Mouse (Mus musculus) layer of hippocampus, adult 9-10 months (tissue): ENCODE measurements at regions not wholly inside any gene's neighbourhood (a gene's known extent, or its start where the extent isn't known, plus 50 kb on each side); places are given as distances from the start of the nearest gene placed in this dataset.

Experiments
- DNase-seq: peaks from one replicate; pipeline ENCODE4 v3.0.0; 2022; ENCODE audit warnings: low spot score

DNA sequence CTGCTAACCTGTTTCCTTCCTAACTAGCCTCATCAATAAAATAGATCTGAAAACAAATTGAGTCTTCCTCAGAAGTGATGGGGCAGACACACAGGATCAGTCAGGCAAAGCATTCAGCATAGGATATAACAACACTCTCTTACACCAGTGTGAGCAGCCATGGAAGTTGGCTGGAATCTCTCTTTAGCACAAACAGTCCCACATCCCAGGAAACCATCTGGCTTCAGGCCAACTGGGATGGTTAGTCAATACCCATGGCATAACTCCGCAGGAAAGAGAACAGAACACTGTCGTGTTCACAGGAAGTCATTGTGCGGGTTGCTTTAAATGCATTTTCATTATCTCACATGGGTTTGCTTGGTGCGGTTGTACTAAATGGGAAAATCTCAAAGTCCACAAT lies 256.2 kb upstream of the Rag2 start:
- no peak for DNase-seq

DNA sequence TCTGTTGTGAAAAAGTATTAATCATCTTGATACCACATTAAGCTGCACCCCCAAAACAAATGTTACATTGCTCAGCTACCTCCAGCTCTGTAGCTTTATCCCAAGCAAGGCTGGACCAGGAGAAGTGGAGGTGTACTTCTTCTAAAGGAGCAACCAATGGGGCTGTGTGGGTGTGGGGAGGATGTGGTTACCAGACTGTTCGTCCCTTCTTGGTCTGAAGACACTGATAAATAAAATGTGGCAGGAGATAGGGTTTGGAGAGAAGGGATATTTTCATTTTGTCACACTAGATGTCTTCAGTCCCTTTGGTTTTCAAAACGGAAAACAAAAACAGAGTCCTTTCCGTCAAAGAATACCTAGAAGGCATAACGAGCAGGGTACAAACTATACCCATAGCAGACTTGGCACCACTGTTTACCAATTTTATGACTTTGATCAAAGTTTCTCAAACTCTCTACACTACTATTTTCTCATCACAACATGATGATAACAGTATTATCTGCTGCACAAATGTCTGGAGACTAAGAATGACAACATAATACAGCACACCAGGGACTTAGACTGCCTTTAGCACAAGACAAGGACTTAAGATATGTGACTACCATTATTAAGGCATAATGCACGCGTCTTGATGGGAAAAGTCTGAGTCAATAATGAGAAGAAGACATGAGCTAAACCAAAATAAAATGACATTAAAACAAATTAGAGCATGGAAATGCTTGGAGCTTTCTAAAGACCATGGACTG lies 253.4 kb upstream of the Rag2 start:
- no peak for DNase-seq

DNA sequence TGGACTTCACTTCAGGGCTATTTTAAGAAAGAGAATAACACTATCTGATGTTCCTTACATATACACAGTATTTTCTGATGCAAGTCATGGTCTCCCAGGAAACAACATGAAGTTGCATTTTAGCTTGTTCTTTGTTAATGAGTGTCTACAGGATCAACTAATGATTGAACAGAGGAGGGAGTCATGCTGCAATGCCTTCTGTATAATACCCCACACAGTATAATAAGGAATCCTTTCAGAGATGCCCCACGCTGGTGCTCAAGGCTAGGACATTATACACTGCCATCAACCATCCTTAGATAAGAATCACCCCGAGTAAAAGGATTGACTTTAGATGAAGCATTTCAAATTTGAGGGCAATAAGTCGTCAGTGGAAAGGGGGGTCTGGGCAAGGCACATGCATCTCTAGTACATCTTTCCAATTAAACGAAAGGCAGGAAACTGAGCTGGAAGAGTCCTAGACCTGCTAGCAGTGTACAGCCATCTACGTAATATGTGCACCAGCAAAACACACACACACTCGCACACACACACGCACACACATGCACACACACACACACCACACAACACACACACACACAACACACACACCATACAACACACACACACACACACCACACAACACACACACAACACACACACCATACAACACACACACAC lies 252.6 kb upstream of the Rag2 start:
- DNase-seq = no peak

DNA sequence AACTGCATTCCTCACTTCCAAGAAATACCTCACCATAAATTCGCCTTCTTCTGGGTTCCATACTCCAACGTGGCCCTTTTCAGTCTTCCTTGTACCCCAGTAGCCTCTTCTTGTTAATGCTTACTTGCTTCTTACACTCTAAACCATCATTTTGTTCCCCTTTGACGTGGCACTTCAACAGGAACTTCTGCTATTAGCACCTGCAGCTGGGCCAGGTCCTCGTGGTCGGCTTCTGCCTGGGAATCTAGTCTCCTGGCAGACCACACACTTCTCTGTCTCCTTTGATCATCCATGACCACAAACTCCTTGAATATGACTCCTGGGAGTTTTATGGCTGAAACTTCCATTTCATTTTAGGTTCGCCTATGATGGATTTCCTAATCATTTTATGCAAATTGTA lies 243.9 kb upstream of the Rag2 start:
- no peak for DNase-seq

DNA sequence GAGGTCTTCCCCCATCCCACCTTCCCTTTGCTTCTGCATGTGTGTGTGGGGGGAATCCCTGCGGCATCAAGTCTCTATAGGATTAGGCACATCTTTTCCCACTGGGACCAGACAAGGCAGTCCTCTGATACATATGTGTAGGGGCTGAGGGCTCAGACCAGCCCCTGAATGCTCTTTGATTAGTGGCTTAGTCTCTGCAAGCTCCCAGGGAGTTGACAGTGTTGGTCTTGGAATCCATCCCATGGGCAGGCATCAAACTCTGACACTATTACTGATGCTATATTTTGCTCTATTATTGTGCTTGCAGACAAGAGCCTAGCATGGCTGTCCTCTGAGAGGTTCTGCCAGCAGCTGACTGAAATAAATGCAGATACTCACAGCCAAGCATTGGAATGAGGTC lies 209.5 kb upstream of the Rag2 start:
- DNase-seq = no peak

DNA sequence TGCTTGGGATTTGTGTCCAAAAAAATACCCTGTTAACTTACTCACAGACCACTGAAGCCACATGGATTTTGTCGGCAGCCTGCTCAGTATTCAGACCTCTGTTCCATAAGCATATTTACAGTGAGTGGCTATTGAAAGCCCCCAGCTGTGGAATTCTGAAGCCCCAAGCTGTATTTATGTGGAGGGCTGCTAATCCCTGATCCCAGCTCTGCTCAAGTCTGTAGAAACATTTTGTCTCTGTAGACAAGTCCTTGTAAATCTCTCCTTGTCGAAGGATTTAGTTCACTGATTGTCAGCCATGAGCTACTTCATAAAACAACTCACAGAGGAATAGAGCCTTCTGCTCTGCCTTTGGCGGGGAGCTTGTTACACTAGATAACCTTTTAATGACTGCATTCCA lies 207.8 kb upstream of the Rag2 start:
- DNase-seq = no peak

DNA sequence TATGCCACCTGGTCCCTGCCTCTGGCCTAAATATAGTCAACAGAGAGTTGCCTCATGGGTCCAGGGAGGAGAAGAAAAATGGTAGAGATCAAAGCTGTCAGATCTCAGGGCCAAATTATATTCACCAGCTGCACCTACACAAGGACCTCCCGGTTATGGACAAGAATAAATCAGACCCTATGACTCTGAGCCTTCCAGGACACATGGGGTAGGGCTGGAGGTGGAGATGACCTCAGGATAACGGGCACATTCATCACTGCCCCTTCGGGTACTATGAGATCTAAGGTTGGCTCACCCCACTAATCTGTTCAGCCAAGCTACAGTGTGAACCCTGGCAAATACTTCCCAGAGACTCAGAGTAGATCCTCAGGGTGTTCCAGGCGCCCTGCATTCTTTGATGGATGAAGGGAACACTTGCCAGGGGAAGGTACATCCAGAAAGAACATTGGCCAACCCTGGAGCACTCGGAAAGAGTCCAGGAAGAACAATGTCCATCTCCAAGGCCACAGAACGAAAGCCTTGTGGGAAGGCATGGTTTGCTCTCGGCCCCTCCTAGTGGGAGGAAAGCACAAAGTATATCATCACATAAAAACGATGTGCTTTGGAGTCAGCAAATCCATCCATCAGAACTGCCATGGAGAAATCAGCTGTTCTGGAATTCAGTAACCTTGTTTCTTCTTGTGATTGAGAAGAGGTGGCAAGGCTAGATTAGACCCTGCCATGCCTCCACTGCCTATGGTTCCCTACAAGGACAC lies 191.2 kb upstream of the Rag2 start:
- no peak for DNase-seq

DNA sequence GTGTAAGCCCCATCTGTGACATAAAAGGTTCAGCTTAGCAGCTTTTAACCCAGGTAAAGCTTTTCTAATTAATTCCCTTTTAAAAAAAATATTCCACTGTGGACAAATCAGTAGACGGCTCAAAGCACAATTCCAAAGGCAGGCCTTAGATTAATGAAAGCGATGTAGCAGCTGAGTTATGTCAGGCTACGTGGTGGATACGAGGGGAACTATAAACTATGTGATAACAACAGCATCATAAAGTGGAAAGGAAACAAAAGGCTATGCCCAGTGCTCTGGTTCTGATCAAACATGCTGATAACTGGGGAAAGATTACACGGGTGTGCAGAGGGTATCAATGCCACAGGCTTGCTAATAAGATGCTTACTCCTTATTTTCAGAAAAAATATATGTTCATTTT lies 184.3 kb upstream of the Rag2 start:
- no peak for DNase-seq

DNA sequence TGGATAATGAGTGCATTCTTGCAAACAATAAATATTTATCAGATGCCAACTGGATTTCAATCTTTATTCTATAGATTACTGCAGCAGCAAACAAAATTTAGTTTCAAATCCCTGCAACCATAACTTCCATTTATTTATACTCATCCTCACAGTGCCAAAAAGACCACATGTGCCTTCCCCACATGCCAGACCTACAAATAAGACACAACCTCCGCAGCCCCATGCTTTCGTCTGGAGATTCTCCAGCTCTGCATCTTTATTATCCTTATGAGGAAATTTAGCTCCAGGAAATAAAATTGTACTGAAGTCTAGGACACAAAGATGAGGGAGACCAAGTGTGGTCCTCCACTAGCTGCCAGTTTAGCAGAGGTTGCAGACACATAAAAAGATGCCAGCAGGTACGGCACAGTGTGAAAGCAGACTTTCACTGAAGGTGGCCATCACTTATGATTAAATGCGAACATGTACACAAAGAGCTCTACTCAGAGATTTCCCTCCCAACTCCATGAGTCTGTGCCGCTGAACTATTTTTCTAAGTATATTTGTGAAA lies 183.4 kb upstream of the Rag2 start:
- no peak for DNase-seq

DNA sequence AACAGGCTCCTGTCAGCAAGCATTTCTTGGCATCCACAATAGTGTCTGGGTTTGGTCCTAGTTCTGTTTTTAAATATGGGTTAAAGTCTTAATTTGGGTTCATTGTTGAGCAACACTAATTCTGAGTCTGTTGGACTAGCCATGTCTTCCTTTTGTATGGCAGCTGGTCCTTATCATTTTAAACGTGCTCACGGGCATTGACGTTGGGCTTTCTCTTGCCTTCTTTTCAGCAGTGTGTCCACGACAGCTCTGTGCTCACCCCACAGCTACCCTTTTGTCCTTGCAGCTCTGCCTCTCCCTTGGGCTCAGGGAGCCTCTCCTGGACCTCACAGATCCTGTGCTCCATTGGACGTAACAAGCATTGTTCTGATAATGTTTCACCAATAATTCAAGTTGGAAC lies 168.9 kb upstream of the Rag2 start:
- DNase-seq = no peak

DNA sequence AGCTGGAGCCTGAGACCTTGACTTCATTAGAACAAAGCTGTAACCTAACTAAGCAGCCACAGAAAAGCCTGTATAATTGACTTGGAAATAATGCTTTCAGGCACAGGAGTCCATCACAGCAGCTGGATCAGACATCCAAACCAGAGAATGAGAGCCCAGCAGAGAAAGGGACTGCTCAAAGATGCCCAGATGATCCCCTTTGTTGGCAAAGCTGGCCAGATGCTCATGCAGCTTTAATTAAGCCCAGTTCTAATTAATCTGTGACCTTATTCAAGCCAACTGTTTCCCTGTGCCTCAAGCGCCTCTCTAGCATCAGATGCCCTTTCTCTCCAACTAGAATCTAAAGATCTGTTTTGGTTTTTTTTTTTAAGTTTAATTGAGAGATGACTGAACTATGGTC lies 165.6 kb upstream of the Rag2 start:
- DNase-seq = no peak

DNA sequence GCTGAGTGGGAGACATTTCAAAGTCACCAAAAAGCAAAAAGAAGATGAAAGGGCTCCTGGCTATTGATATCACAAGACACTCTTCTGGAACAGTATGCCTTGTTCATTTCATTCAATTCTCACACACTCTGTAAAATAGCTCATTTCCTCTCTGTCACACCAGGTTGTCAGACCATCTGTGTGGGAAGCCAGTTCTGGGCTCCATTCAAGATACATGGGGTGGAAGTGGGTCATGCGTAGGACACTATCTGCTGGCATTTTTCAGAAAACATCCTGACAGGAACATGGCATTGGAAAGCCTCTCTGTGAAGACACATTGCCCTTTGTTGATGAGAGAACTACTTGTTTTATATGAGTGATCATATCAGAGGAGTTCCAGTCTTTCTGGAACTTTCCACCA lies 162.1 kb upstream of the Rag2 start:
- DNase-seq = peak; percentile 35

DNA sequence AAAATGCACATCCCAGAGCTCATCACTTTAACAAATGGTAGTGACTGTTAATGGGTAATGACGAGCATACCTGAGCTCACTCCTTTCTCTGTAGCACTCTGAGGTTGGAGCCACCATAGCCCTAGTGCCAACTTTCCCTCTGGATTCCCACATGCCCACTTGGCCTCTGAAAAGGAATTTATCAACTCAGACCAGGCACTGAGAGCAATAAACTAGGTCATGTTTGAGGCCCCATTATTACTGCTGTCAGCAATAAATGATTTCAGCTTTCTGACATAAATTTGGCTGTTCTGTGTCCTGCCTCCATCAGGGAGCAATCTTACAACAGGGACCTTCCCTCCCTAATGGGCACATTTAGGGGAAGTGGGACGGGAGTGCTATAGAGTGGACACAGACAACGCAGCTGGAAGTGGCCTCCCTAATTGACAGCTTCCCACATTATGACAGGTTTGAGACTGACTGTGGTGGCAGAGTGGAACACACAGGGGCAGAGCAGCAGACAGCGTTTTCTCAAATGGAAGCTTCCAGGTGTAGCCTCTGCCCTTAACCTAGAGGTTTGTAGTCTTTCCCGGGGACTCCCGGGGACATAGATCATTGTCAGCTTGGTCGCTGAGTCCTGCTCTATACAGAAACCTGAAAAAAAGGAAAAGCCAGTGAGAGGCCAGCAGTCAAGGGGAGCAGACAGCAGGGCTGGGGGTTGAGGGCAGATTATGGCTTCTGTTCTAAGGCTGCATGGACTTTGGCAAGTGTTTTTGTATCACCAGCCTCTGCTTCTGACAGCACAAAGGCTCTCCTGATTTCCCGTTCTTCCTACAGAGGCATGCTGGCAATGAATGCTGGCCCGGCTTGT lies 160.0 kb upstream of the Rag2 start:
- no peak for DNase-seq

DNA sequence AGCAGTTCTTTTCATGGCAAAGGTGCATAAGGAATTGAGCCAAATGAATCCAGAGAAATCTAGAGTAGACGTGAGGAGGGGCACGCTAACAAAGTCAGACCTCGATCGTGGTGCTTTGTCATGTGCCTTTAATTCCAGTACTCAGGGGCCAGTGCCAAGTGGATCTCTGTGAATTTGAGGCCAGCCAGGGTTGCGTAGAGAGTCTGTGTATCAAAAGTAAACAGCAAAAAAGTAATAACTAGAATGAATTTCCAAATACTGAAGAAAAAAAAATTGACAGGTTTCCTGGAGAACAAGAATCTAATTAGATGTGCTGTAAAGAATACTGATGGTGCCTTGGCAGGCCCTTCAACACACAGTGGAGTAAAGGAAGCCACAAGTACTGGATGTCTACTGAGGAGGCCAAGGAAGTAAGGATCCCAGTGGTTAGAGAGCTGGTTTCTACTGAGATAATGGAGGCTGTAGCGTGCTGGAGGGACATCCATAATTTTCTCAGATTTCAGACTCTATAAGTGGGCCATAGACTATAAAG lies 153.9 kb upstream of the Rag2 start:
- no peak for DNase-seq

DNA sequence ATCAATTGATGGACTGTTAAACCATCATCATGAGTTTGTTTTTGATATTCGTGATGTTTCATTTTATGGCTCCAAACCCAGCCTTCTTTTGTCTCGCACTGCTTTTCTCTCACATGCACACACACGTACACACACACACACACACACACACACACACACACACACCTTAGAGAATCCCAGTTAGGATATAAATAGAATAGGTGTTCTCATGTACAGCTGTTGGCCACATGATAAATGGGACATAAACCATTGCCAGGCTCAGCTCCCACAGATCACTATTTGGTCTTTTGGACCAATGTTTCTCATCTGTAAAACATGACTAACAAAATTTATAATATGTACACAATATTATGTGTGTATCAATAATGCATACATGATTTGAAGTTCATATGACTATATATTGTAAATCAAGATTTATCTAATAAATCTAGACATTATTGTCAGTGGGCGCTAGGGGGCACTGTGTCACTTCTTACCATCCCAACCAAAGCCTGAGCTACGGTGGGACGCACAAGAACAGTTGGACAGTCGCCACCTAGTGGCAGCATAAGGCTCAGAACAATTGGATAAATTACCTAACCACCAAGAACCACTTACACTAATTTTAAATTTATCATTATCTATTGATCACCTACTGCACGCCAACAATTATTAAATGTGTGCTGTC lies 151.9 kb upstream of the Rag2 start:
- DNase-seq = peak; percentile 79

DNA sequence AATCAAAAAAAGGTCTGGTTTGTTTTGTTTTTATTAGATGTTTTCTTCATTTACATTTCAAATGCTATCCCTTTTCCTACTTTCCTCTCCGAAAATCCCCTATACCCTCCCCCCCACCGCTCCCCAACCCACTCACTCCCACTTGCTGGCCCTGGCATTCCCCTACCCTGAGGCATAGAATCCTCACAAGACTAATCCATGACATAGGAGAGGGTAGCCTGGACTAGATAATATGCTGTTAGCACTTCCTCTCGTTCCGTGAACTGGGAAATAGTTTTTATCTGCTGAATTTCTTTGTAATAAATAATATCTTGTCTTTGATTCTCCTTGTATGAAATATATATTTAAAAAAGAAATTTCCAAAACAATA lies 151.4 kb upstream of the Rag2 start:
- DNase-seq = no peak

DNA sequence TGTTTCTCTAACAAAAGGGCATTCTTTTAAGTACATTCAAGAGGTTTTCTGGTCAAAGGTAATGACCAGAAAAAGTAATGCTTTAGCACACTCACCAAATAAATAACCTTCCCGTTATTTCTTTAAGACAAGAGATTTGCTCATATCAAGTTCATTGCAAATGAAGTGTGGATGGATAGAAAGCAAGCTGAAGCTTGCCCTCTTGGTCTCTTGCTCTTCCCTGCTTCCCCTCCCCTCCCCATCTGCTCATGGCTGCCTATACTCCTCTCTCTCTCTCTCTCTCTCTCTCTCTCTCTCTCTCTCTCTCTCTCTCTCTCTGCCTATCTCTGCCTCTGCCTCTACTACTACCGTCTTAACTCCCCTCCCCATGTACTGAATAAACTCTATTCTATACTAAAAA lies 147.7 kb upstream of the Rag2 start:
- DNase-seq = no peak

DNA sequence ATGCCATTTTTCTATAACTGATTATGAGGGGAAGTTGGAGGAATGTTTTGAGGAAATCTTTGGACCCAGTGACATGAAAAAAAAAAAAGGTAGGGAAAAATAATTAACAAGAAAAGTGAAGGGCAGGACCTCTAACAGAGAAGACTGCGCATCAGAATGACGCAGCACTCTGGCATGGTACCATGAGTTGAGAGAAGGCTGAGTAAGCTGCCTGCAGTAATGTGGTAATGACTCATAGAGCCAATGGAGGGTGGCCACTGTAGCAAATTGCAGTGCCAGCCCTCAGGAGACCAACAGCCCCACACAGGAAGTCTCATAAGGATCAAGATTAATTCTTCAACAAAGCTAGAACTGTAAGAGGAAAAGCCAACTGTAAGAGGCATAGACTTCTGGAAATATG lies 134.3 kb upstream of the Rag2 start:
- DNase-seq = no peak

DNA sequence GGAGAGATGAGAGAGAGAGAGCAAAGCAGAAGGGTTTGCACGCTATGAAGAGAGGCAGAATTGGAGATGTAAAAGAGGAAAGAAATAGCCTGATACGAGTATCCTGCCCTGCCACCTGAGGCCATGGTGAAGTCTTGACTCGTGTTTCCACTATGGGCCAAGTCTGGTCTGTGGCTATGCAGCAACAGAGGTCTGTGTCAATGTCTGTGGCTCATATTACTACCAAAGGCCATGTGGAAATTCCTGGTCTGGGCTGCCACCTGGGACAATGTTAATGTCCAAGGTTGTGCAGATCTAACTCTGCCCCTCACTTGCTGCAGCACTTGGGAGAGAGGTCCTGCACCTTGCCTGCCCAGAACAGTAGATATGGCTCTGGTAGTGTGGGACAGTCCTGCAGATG lies 132.8 kb upstream of the Rag2 start:
- no peak for DNase-seq

DNA sequence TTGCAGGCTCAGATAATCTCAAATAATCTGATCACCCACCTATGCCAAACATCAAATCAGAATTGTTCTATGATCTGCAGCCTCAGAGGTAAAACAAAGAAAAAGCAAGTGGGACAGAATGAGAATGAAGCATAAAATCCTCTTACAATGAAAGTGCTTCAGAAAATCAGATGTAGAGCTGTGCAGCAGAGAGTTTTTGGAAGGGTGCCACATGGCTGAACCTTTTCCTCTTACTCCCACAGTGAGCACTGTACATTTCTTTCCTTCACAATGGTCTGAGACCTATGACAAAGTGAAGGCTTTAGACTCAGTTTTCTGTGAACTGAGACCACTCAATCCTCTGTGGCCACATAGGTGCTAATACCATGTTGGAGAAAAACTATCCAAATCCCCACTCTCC lies 116.4 kb upstream of the Rag2 start:
- DNase-seq = no peak
